Mouse (Mus musculus) olfactory bulb, adult 2 months (tissue): ENCODE data around the gene Slc2a4.

Source experiments
- CTCF ChIP-seq: fragments of 200-500 bp; IDR thresholded peaks from 2 replicates; pipeline ENCODE4 v1.5.1; 2012; ENCODE audit warnings: low read depth, mild to moderate bottlenecking, low read length, moderate library complexity; ENCODE audit not compliant: insufficient read depth
- POLR2A ChIP-seq: fragments of 200-500 bp; IDR thresholded peaks from 2 replicates; pipeline ENCODE4 v1.6.1; 2012; ENCODE audit warnings: mild to moderate bottlenecking, low read depth, low read length, moderate library complexity; ENCODE audit not compliant: insufficient read depth

DNA sequence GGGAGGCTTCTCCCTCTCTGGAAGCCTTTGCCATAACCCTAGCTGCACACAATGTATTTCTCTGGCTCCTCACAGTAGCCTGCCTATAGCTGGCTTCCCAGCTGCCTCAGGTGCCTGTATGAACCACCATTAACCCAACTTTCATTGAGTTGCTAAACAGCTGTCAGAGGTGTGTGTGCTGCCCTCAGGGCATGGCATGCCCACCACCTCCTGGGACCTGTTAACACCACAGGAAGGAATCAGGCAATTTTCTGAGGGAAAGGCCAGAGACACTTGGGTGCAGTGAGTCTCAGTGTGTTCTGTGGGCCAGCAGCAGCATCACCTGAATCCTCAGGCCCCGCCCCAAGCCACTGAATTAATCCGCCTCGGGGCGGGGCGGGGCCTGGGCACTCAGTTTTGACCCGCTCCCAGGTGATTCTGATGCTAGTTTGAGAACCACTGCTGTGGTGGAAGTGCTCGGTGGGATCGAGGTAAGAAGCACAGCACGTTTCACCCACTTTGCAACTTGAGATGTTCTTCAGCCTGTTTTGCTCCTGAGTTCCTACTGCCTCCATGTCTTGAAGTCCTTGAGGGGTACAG, 9.5 kb downstream of the Slc2a4 start:
- TF ChIP-seq POLR2A (no peak), CTCF (no peak)
